Mouse (Mus musculus): ENCODE measurements around the gene Gm6583.

DNA sequence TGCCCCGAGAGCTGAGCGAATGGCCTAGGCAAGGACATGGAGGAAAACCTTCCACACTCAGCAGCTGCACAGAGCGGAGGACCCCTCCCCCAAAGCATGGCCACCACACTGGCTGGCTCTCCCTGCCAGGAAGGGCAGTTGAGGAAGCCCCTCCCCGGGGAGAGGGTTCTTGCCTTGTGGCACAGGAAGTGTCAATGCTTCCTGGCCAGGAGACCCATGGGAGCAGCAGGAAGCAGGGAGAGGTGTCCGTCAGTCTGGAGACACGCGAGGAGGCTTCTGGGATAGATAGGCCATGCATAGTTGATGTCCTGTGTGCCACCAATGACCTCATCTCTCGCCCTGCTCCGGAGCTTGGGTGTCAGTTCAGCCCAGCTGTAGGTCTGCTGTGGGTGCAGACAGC lies 489 bp upstream of the Gm6583 start:
- TF ChIP-seq CTCF (IDR thresholded peaks at IDR 0.05; ENCODE audit: borderline replicate concordance, extremely low read depth, insufficient read depth, insufficient read length), result no peak
- TF ChIP-seq POLR2A (IDR thresholded peaks at IDR 0.05; ENCODE audit: borderline replicate concordance, extremely low read depth, insufficient read depth, insufficient read length, poor library complexity, severe bottlenecking), result no peak
